Mouse (Mus musculus): ENCODE measurements around the gene Smcr8.

Gene Smcr8

DNA sequence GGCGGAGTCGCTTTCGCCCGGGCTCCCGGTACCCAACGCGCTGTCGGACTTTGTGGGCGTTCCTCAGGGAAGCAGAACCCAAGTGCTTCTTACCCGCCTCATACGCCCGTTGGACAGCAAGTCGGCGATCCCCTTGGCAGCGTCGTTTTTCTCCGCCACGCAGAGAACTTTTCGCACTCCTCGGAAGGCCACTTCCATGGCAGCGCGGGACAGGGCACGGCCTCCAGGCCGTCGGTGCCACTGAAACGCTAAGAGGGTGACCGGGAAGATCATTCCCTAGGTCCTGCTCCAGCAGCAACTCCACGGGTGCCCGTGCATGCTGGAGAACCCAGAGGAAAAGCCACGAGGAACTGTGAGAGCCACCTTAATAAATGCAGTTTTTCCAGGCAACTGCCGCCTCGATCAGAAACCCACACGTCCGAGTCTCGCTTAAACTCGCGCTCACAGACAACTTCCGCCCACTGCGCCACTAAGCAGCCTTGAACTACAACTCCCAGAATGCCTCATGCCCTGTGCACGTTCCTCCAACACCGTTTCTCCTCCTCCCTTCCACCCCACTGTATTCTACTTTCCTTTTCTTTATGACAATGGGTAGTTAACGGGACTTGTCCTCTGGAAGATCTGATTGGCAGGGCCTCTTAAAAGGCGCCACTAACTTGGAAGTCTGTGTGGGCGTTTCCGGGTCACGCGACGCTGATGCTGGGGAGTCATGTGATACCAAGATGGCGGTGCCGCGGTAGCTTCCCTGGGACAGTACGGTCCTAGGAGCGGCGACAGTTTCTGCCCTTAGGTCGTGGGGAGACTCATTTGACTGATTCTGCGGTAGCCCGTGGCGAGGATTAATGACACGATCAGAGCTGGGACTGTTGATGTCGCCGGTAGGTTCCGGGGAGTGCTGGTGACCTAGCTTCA lies at the start of gene Smcr8, which contains the start of gene Top3a:
Gene Smcr8 (plus strand): TSS at position 696 of the 912 bp plus-strand sequence.
Gene Top3a (minus strand): TSS at position 537 of the 912 bp plus-strand sequence.
- DNase-seq (ENCODE audit: low read depth, low spot score) = peak; percentile 95

DNA sequence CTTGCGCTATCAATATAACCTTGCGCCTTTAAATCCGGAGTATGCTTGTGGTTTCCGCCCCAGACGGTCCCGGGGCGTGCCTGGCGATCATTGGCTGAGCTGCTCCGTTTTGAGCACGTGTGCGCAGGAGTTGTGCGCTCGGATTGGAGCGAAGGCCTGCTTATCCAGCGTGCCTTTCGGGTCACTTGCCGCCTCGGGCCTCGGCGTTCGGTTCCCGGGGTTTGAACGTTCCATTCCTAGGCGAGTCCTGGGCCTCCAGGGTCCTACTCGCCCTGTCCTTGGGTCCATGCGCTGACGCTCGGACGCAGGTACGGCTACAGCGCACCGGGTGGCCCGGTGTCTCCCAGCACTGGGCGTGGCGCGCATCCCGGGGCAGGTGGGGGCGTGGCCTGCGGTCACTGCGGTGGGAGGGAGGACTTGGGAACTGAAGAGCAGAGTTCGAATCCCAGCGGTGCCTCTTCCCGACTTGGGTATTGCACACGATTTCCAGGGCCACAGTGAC lies 49.0 kb upstream of the Smcr8 start, which contains the start of gene Mief2:
Gene Mief2 (plus strand): TSS at position 139 of the 502 bp plus-strand sequence.
- DNase-seq (ENCODE audit: low read depth, low spot score) = peak; percentile 98

DNA sequence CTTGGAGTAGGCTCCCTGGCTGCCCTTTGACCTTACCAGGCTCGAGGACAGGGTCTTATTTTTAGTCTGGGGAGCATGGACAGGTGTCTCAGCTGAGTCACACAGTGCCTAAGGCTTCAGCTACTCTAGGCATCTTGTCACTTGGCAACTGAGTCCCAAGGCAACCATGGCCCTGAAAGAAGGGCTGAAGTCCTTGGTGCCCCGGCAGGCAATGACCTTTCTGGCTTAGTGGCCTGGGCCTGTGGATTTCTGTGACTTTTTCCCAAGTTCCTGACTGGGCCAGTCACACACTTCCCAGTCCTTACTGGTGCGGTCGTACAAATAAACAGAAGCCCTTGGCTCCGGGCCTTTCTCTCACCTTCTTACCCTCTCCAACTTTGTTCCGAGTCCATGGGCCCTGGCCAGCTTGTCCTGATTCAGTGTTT lies 48.1 kb upstream of the Smcr8 start:
- DNase-seq (ENCODE audit: low read depth, low spot score) = no peak

DNA sequence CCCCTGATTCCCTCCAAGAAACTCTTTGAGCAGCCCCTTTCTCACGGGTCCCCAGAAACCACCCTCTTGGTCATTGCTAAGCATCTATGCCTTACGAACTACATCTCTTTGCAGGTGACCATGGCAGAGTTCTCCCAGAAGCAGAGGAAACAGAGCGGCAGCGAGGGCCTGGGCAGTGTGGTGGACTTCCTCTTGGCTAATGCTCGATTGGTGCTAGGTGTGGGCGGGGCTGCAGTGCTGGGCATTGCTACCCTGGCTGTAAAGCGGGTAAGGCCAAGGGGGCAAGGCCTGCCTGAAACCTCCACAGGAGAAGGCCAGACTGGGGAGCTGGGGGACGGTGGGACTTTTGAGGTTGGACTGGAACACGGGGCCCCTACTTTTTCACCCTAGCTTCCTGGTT lies 47.2 kb upstream of the Smcr8 start:
- no peak for DNase-seq (ENCODE audit: low read depth, low spot score)

DNA sequence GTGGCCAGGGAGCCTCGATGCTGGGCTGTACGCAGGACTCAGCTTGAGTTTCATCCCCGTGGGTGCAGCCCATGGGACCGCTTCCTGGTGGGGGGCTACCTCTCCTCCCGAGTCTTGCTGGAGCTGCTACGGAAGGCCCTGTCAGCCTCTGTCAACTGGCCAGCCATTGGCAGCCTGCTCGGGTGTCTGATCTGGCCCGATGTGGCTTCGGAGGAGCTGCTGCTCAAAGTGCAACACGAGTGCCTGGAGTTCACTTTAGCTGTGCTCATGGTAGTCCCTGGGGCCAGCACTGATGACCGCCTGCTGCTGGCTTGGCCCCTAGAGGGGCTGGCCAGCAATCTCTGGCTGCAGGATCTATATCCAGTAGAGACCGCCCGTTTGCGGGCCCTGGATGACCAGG lies 46.1 kb upstream of the Smcr8 start:
- no peak for DNase-seq (ENCODE audit: low read depth, low spot score)

DNA sequence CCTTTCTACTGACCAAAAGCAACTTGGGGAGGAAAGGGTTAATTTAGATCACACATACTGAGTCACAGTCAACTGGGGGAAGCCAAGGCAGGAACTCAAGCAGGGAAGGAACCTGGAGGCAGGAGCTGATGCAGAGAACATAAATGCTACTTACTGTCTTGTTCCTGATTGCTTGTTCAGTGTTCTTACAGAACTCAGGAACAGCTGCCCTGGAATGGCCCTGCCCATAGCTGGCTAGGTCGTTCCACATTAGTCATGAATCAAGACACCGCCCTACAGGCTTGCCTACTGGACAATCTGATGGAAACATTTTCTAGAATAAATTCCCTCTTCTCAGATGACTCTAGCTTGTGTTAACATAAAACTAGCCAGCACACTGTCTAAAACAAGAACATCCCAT lies 43.1 kb upstream of the Smcr8 start:
- no peak for DNase-seq (ENCODE audit: low read depth, low spot score)

DNA sequence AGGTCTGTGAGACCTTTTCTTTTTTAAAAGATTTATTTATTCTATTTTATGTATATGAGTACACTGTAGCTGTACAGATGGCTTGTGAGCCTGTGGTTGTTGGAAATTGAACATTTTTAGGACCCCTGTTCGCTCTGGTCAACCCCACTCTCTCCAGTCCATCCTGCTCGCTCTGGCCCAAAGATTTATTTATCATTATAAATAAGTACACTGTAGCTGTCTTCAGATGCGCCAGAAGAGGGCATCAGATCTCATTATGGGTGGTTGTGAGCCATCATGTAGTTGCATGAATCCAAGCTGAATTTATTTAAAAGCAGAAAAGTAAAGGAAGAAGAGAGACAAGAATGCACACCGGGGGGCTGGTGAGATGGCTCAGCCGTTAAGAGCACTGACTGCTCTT lies 42.1 kb upstream of the Smcr8 start:
- peak; percentile 24 for DNase-seq (ENCODE audit: low read depth, low spot score)

DNA sequence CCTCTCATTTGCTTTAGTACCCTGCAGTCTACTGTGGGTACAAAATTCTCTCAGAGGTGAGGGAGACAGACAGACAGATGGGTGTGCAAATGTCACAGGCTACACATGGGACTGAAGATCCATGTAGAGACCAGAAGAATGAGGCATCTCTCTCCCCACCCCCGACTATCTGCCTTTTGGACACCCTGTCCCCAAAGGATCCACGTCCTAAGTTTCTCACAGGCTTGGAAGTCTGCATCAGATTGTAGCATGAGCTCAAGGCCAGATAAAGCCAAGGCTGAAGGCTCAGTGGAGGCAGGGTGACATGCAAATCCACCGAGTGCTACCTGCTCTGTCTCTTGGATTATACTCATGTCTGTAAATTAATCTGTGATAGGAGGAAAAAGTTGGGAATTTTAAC lies 40.8 kb upstream of the Smcr8 start:
- DNase-seq (ENCODE audit: low read depth, low spot score) = no peak

DNA sequence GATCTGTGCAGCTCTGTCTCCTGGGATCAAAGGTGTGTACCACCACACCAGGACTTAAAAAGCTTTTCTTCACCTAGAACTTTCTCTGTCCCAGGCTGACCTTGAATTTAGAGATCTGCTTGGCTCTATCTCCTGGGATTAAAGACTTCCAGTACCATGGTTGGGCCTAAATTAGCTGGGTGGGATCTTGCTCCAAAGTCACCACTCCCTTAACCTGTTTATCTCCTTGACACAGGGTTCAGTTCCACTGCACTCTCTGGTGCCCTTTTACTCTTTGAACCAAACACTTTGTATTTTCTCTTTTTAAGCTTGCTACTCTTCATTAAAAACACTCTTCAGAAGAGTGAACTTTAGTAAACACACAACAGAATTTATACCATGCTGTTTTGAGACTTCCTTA lies 39.9 kb upstream of the Smcr8 start:
- no peak for DNase-seq (ENCODE audit: low read depth, low spot score)

DNA sequence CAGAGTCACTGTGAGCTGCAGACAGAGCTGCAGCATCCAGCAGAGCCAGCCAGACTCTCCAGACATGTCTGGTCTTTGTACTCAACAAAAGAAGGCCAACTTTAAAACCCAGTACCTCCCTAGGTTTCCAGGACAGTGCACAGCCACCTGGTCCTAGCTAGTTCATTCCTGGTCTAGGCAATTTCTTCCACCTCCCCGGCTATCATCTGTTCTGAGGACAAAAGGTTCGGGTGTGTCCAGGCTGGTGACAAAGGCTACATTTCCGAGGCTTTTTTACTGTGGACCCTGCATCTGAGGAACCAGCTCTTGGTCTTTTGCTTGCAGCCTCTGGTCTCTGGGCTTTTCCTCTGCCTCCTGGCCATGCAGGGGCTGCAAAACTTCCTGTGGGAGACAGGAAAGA lies 37.0 kb upstream of the Smcr8 start:
- DNase-seq (ENCODE audit: low read depth, low spot score) = no peak

DNA sequence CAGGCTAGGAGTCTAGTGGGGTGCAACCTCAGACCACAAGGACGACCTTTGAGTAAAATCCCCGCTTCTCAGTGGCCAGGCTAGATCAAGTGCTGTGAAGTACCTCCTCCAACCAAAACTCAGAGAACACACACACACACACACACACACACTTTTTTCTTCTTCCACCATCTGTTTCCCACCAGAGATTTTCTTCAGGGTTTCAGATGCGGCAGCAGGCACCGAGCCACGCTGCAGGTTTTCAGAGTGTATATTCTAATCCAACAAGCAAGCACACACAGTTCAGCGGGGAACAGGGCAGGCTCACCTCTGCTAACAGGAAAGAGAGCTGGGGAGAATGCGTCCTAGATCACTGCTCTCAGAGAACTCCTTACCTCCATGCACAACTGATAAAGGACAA lies 21.8 kb upstream of the Smcr8 start:
- DNase-seq (ENCODE audit: low read depth, low spot score) = no peak

DNA sequence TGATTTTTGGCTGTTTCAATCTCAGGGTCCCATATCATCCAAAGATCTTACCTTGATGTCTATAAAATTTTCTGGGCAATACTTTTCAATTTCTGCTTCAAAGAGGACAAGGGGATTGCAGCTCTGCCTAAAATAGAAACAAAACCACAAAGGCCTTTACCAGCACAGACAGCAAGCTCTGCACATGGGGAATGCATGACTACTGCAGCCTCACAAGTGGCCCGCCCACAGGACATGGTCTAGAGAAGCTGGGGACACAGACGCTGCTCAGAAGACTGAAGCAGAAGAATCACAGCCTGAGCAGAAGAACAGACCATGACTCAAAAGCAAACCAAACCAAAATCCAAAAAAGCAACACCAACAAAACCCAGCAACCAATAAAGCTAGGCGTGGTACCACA lies 15.6 kb upstream of the Smcr8 start:
- DNase-seq (ENCODE audit: low read depth, low spot score) = peak; percentile 58

DNA sequence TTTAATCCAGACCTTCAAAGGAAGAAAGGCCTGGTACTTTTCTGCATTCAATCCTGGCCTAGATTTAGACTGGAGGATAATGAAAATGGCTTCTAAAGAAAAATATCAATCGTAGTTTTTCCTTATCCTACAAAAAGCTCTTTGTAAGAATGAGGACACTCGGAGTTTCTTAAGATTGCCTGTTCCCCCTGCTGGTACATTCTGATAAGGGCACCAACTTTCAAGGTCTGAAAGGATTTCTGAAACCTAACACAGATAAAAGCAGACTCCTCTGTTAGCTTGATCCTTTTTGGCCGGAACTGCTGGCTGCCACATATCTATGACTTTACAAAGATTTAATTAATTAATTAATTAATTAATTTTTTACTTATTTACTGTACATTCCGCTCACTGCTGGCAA lies 10.4 kb upstream of the Smcr8 start:
- DNase-seq (ENCODE audit: low read depth, low spot score) = no peak

DNA sequence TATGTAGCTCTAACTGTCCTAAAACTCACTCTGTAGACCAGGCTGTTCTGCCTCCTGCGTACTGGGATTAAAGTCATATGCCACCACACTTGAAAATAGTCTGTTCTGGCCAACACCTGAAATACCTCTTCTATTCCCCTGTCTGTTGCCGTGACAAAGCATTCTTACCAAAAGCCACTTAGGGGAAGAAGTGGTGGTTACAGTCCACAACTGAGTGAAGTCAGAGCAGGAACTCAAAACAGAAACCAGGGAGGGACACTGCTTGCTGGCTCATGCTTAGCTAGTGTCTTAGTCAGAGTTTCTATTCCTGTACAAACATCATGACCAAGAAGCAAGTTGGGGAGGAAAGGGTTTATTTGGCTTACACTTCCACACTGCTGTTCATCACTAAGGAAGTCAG lies 8.0 kb upstream of the Smcr8 start:
- DNase-seq (ENCODE audit: low read depth, low spot score) = peak; percentile 85

DNA sequence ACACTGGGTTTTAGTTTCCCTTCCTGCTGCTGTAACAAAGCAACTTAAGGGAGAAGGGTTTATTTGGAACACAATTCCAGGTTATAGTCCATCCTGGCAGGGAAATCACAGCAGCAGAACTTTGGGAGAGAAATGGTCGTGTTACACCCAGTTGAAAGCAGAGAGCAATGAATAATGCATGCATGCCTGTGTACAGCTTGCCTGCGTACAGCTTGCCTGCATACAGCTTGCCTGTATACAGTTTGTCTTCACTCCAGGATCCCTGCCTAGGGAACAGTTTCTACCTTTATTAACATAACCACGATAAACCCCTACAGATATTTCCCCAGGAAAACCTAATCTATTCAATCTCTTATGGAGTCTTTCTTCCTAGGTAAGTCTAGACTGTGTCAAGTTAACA lies 6.5 kb upstream of the Smcr8 start:
- DNase-seq (ENCODE audit: low read depth, low spot score) = no peak

DNA sequence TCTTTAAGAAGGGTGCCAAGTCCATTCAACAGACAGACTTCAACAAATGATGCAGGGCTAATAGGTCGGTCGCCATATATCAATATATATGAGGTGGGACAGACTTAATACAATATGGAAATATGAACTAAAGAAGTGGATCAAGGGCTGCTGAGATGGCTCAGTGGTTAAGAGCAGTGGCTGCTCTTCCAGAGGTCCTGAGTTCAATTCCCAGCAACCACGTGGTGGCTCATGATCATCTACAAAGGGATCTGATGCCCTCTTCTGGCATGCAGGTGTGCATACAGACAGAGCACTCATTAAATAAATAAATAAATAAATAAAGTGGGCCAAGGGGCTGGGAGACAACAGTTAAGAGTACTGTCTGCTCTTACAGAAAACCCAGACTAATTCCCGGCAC lies 5.2 kb upstream of the Smcr8 start:
- peak; percentile 52 for DNase-seq (ENCODE audit: low read depth, low spot score)

DNA sequence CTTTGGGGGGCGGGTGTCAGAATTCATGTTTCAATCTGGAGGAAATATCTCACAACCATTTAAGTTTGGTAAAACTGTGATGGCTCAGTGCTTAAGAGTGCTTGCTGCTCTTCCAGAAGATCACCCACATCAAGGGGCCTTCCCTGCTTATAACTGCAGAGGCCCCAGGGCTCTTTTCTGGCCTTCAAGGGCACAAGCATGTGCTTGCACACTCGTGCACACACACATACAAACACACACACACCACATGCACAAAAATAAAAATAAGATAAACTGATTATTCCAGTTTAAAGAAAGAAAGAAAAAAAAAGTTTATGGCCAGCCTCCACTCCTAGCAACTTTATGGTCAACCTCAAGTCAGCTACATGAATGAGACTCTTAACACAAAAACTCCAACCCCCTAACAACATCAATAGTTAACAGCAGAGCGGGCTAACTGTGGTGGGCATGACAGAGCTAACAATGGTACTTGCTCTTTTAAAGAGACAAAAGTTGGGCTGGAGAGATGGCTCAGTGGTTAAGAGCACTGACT lies 3.1 kb upstream of the Smcr8 start:
- no peak for DNase-seq (ENCODE audit: low read depth, low spot score)

DNA sequence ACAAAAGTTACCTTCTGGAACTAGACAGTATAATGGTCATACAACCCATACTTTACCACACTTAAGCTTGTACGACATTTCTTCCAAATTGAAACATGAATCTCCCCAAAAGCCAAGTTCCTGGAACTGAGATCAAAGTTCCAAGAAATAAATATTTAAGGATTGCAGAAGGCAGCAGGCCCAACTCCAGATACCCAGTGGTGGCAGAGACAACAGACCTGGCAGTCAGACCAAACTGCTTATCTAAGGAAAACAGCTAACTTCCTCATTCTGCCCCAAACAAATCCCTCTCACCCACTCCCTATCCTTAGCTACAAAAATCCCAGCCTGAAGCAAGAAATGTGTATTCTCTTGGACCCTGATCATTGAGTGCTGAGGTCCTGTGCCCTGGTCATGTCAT lies 2.5 kb upstream of the Smcr8 start:
- peak; percentile 44 for DNase-seq (ENCODE audit: low read depth, low spot score)

DNA sequence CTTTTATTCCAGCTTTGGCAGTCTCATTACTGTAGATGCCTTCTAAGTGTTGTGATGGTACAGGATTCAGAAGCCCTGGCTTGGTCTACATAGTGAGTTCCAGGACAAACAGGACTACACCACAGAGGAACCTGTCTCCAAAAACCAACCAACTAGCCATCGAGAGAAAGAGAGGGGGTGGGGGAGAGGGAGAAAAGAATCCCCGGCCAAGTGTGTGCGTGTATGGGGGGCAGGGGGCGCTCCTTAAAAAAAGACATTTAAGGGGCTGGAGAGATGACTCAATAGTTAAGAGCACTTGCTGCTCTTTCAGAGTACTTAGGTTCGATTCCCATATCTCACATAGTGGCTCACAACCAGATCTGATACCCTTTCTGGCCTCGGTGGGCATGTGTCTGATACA lies 1.7 kb upstream of the Smcr8 start:
- DNase-seq (ENCODE audit: low read depth, low spot score) = peak; percentile 58

DNA sequence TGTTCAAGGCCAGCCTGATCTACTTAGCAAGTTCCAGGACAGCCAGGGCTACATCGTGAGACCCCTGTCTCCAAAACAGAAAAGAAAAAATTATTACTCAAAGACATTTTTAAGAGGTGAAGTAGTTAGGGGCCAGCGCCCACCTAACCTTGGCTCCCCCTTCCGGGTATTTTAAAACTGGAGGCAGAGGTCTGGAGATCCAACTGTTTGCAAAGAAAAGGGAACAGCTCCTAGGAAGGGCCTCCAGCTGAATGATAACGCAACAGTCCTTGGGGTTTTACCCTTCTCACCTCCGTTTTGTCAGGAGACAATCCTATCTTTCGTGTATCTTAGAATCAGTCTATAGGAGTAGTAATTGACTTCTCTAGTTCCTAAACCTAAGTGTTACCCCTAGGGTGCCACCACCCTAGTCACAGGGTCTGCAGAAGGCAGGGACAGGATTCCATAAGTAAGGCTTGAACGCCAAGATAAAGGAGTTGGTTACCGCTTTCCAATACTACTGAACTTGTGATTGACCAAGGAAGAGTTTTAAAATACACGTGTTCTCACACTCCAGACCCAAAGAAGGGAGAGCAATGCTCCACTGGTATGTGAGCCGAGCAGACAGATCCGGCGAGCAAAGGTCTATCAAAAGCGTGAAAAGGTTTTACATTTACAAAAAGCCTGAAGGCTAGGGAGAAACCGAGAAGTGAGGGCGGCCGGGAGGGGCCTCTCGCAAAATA lies 1.1 kb upstream of the Smcr8 start:
- DNase-seq (ENCODE audit: low read depth, low spot score) = no peak

DNA sequence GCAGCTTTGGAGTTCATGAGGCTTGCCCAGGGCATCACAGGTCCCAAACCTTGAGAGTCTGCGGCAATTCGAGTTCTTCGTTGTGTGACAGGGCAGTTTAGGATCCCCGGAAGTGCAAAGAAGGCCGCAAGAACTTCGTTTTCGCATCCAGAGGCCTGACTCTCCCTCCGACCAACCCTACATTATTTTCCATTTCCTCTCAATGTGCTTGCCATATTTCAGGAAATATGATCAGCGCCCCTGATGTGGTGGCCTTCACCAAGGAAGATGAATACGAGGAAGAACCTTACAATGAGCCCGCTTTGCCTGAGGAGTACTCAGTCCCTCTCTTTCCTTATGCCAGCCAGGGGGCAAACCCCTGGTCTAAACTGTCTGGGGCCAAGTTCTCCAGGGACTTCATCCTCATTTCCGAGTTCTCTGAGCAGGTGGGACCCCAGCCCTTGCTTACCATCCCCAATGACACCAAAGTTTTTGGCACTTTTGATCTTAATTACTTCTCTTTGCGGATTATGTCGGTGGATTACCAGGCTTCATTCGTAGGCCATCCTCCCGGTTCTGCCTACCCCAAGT lies 562 bp downstream of the Smcr8 start:
- DNase-seq (ENCODE audit: low read depth, low spot score) = no peak

DNA sequence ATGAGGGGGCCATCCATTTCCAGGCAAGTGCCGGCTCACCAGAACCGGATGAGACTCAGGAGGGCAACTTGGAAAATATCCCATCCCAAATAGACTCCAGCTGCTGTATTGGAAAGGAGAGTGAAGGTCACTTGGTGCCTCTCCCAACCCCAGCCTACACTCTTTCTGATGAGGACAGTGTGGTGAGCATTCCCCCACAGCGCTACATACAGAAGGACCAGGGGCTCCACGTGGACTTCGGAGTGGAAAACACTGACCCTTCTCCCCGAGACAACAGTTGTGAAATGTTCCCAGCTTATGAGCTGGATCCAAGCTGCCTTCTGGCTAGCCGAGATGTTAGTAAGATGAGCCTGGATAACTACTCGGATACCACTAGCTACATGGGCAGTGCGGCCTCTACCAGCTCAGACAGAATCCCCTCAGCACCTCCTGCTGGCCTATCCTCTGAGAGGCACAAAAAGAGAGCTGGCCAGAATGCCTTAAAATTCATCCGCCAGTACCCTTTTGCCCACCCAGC lies 2.4 kb downstream of the Smcr8 start:
- DNase-seq (ENCODE audit: low read depth, low spot score) = no peak
